Mouse (Mus musculus) T-helper 1 cell (primary cell): ENCODE data around the gene Taf4.

Source experiments
- in situ Hi-C: fragments of 300-600 bp; cut with MboI, MseI; formaldehyde crosslinking; loops from one replicate; pipeline ENCODE4 v1.15.1; 2025; ENCODE audit warnings: high pct_unique_total_duplicates

The Taf4 gene

GRCm38 (mm10) chr2:179863266-179863665 lies 113.2 kb downstream of the Taf4 start:
- in situ Hi-C loops = loop anchor here (10.0 kb wide), 2 partner anchors 1158 to 1592 kb away; partner anchors contain the start of gene Zbtb46

GRCm38 (mm10) chr2:179862676-179863075 lies 113.8 kb downstream of the Taf4 start:
- in situ Hi-C loops = loop anchor here (10.0 kb wide), 2 partner anchors 1158 to 1592 kb away; partner anchors contain the start of gene Zbtb46
